Mouse (Mus musculus) megakaryocyte-erythroid progenitor cell, adult 5-6 weeks (primary cell): Measurements from ENCODE around the gene Spout1. TPM values are rescaled to one million over a fixed set of nuclear protein-coding genes. Genes with fewer than 3 reads are reported as not detected.
"Not testable (repeated sequence)": the region's sequence is repeated elsewhere in the genome, so short reads cannot be mapped to it uniquely, and the experiment has no call there.

ENCODE experiments used
- ATAC-seq: replicated peaks from 2 replicates; pipeline ENCODE4 v1.8.0; 2016; ENCODE audit warnings: mild to moderate bottlenecking, inconsistent platforms; ENCODE audit not compliant: severe bottlenecking, poor library complexity, low FRiP score, low TSS enrichment
- total RNA-seq, 2 experiments: library from RNA; stranded (forward) in 1 of 2; stranded (reverse) in 1 of 2; fragments of 200-1000, 215-1000 nt in 1 of 2; fragments of >200 nt in 1 of 2; fragmentation: Nextera tagmentation in 1 of 2; gene quantifications; 2 replicates each; pipeline ENCODE4 v1.2.3; 2014 to 2017

Spout1 gene
- total RNA-seq, 2 experiments from 2014 or later = 39.7 to 53.4 TPM

- ATAC-seq = no peak
These were observed 43.9 kb downstream of the Spout1 start for GRCm38 (mm10) chr2:30134378-30134711.

- peak; percentile 87 for ATAC-seq
These were observed 44.5 kb downstream of the Spout1 start, which contains the start of gene Tbc1d13 for GRCm38 (mm10) chr2:30133613-30134377. TSS of gene Tbc1d13 (plus strand) at chr2:30133746.

- ATAC-seq = no peak
These were observed 45.3 kb downstream of the Spout1 start for GRCm38 (mm10) chr2:30132801-30133612.

DNA sequence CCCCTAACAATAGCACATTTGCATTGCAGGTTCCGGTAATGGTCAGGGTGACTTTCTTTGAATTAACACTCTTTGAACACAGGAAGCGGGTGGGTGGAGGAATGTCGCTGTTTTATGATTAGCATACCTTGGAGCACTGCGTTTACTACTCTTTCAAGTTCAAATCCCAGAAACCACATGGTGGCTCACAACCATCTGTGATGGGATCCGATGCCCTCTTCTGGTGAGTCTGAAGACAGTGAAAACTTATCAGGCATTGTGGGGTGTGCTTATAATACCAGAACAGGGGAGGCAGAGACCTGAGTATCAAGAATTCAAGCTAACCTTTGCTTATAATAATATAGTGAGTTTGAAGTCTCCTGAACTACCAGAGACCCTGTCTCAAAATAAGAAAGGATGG is 47.0 kb downstream of the Spout1 start:
- ATAC-seq = not testable (repeated sequence)

- no peak for ATAC-seq
These were observed 48.1 kb downstream of the Spout1 start for GRCm38 (mm10) chr2:30130156-30130555.

DNA sequence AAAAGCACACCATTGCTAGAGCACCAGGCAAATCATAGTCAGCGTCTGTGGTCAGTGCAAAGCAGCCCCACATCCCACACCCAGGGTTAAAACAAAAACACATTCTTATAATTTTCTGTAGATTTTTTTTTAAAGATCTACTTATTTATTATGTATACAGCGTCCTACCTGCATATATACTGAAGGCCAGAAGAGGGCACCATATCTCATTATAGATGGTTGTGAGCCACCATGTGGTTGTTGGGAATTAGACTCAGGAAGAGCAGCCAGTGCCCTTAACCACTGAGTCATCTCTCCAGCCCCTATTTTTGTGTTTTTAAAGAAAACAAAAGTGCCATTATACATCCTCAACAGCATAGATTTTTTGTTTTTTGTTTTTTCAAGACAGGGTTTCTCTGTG is 49.5 kb downstream of the Spout1 start:
- no peak for ATAC-seq

DNA sequence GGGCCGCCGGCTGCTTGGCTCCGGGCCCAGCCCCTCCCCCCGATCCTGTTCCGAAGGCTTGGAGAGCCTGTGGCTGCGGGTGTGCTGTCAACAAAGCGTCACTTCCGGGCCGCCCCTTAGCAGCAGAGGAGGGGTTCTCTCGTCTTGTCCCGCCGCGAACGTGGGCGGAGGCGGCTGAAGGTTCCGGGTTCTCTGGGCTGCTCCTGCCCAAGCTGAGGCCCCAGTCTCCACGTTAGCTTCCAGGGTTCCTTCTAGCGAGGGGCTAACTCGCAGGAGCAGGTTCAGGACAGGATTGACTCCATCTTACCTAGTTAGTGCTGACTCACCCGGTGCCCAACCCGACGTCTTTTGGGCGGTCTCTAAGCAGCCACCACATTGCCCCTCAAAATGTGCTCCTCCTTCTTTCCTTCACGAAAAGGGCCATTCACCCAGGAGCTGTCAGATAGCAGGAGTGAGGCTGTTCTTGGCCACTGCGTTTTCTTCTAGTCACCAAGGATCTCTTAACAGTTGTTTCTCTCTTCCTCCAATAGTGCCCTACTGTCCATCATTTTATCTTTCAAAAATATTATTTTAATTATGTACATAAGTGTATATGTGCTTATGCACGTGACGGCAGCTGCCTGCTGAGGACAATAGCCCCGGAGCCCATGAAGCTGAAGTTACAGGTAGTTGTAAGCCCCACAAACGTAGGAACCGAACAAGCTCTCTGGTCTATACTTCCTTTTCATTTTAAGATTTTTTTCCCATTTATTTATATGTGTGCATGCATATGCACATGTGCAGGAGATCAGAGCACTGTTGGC is 53.6 kb downstream of the Spout1 start, which contains the start of gene Zer1:
Gene Zer1 (minus strand): TSS at position 114 of the 803 bp plus-strand sequence.
- peak; percentile 94 for ATAC-seq

DNA sequence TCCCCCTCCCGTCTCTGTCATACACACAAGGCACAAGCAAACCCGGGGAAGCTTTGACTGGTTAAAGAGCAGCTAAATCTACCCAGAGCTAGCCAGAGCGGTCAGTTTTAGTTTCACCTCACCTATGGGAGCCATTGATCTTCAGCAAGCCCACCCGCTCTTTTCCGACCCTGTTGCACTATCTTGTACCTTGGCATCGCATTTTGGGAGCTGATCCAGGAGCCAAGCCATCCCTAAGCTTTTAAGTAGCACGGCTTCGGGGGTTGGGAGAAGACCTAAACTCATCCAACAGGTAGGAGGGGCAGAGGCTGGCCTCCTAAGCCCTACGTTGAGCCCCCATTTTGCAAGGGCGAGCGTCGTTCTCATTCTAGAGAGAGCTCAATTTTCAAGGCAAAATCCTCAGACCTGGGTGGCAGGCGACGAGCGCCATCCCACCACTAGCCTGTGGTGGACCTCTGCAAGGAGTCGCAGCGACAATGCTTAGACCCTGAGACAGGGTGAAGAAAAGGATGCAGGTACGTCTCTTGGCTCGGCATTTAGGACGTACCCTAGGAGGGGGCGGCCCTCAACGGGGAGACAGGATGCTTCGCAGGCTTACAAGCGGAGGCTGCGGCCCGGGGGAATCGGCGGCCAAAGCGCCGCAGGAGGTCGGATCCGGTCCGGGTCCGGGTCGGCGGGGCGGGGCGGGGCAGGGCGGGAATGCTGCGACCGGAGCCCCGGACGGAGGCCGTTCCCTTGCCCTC is 54.4 kb downstream of the Spout1 start:
- peak; percentile 10; the same call in 1 of the 2 replicates for ATAC-seq

Other genes starting within 250 kb of the Spout1 start
- gene Gle1, start 243.0 kb downstream of the Spout1 start, total RNA-seq (2014; fragmentation: Nextera tagmentation) = 39.1 and 52.0 TPM in 2 replicates
- gene Gle1, start 243.0 kb downstream of the Spout1 start, total RNA-seq (2017) = 64.5 and 72.1 TPM in 2 replicates
- gene Sptan1, start 212.9 kb downstream of the Spout1 start, total RNA-seq (2014; fragmentation: Nextera tagmentation) = 5.2 and 8.1 TPM in 2 replicates
- gene Sptan1, start 212.9 kb downstream of the Spout1 start, total RNA-seq (2017) = 9.7 and 19.7 TPM in 2 replicates
- gene Wdr34, start 129.6 kb downstream of the Spout1 start, total RNA-seq (2014; fragmentation: Nextera tagmentation) = 18.8 and 31.6 TPM in 2 replicates
- gene Wdr34, start 129.6 kb downstream of the Spout1 start, total RNA-seq (2017) = 8.5 and 14.7 TPM in 2 replicates
- 403 and 560 TPM in 2 replicates for gene Set, start 121.1 kb downstream of the Spout1 start, total RNA-seq (2014; fragmentation: Nextera tagmentation)
- gene Set, start 121.1 kb downstream of the Spout1 start, total RNA-seq (2017) = 1,507 and 2,355 TPM in 2 replicates
- gene Pkn3, start 100.8 kb downstream of the Spout1 start, total RNA-seq (2014; fragmentation: Nextera tagmentation) = 6.9 and 11.7 TPM in 2 replicates
- gene Pkn3, start 100.8 kb downstream of the Spout1 start, total RNA-seq (2017) = 2.4 and 3.9 TPM in 2 replicates
- gene Zdhhc12, start 84.8 kb downstream of the Spout1 start, total RNA-seq (2014; fragmentation: Nextera tagmentation) = 9.6 and 25.4 TPM in 2 replicates
- 2.9 and 6.5 TPM in 2 replicates for gene Zdhhc12, start 84.8 kb downstream of the Spout1 start, total RNA-seq (2017)
- 33.7 and 37.8 TPM in 2 replicates for gene Zer1, start 53.9 kb downstream of the Spout1 start, total RNA-seq (2014; fragmentation: Nextera tagmentation)
- 7.5 and 8.3 TPM in 2 replicates for gene Zer1, start 53.9 kb downstream of the Spout1 start, total RNA-seq (2017)
- gene Tbc1d13, start 44.7 kb downstream of the Spout1 start, total RNA-seq (2014; fragmentation: Nextera tagmentation) = 39.9 and 48.0 TPM in 2 replicates
- 22.5 and 36.4 TPM in 2 replicates for gene Tbc1d13, start 44.7 kb downstream of the Spout1 start, total RNA-seq (2017)
- 20.8 and 22.3 TPM in 2 replicates for gene Endog, start 7.0 kb downstream of the Spout1 start, total RNA-seq (2014; fragmentation: Nextera tagmentation)
- 1.3 and 6.3 TPM in 2 replicates for gene Endog, start 7.0 kb downstream of the Spout1 start, total RNA-seq (2017)
- gene Kyat1, start 27.4 kb upstream of the Spout1 start, total RNA-seq (2014; fragmentation: Nextera tagmentation) = 16.1 and 17.2 TPM in 2 replicates
- gene Kyat1, start 27.4 kb upstream of the Spout1 start, total RNA-seq (2017) = 15.9 and 19.4 TPM in 2 replicates
- 14.4 and 14.9 TPM in 2 replicates for gene Lrrc8a, start 59.3 kb upstream of the Spout1 start, total RNA-seq (2014; fragmentation: Nextera tagmentation)
- 8.3 and 10.7 TPM in 2 replicates for gene Lrrc8a, start 59.3 kb upstream of the Spout1 start, total RNA-seq (2017)
- 2.2 TPM in 1 of 2 replicates, not detected in the other for gene Gm28035, start 62.1 kb upstream of the Spout1 start, total RNA-seq (2014; fragmentation: Nextera tagmentation)
- gene Gm28035, start 62.1 kb upstream of the Spout1 start, total RNA-seq (2017) = 0.09 TPM in 1 of 2 replicates, not detected in the other
- not detected in 2 replicates for gene Phyhd1, start 87.7 kb upstream of the Spout1 start, total RNA-seq (2014; fragmentation: Nextera tagmentation)
- not detected in 2 replicates for gene Phyhd1, start 87.7 kb upstream of the Spout1 start, total RNA-seq (2017)
- 1.8 and 15.1 TPM in 2 replicates for gene Gm28038, start 102.6 kb upstream of the Spout1 start, total RNA-seq (2014; fragmentation: Nextera tagmentation)
- gene Gm28038, start 102.6 kb upstream of the Spout1 start, total RNA-seq (2017) = not detected in 2 replicates
- gene Dolk, start 107.9 kb upstream of the Spout1 start, total RNA-seq (2014; fragmentation: Nextera tagmentation) = 8.7 and 10.5 TPM in 2 replicates
- 11.1 and 11.2 TPM in 2 replicates for gene Dolk, start 107.9 kb upstream of the Spout1 start, total RNA-seq (2017)
- 59.3 and 66.6 TPM in 2 replicates for gene Nup188, start 107.9 kb upstream of the Spout1 start, total RNA-seq (2014; fragmentation: Nextera tagmentation)
- gene Nup188, start 107.9 kb upstream of the Spout1 start, total RNA-seq (2017) = 25.8 and 29.8 TPM in 2 replicates
- 47.0 and 48.4 TPM in 2 replicates for gene Sh3glb2, start 180.9 kb upstream of the Spout1 start, total RNA-seq (2014; fragmentation: Nextera tagmentation)
- 25.7 and 28.5 TPM in 2 replicates for gene Sh3glb2, start 180.9 kb upstream of the Spout1 start, total RNA-seq (2017)
- 17.8 and 35.0 TPM in 2 replicates for gene Miga2, start 185.8 kb upstream of the Spout1 start, total RNA-seq (2014; fragmentation: Nextera tagmentation)
- gene Miga2, start 185.8 kb upstream of the Spout1 start, total RNA-seq (2017) = 8.0 and 11.4 TPM in 2 replicates
- gene Dolpp1, start 213.8 kb upstream of the Spout1 start, total RNA-seq (2014; fragmentation: Nextera tagmentation) = 24.0 and 29.0 TPM in 2 replicates
- 16.3 and 19.7 TPM in 2 replicates for gene Dolpp1, start 213.8 kb upstream of the Spout1 start, total RNA-seq (2017)
- 24.3 and 29.2 TPM in 2 replicates for gene Crat, start 237.4 kb upstream of the Spout1 start, total RNA-seq (2014; fragmentation: Nextera tagmentation)
- 11.2 and 16.0 TPM in 2 replicates for gene Crat, start 237.4 kb upstream of the Spout1 start, total RNA-seq (2017)
- 228 and 237 TPM in 2 replicates for gene Ptpa, start 237.6 kb upstream of the Spout1 start, total RNA-seq (2014; fragmentation: Nextera tagmentation)
- 74.1 and 93.5 TPM in 2 replicates for gene Ptpa, start 237.6 kb upstream of the Spout1 start, total RNA-seq (2017)